Mouse (Mus musculus) macrophage (primary cell): ENCODE data around the gene Zglp1. TPM values are rescaled to one million over a fixed set of nuclear protein-coding genes. Genes with fewer than 3 reads are reported as not detected.

Experiments
- H3K27ac ChIP-seq: fragments of 350-480 bp; formaldehyde crosslinking; 2 replicates; pipeline ENCODE4 v1.9.0; 2021
- H3K36me3 ChIP-seq: fragments of 350-480 bp; formaldehyde crosslinking; 2 replicates; pipeline ENCODE4 v1.9.0; 2021; ENCODE audit errors: inconsistent target
- H3K4me3 ChIP-seq: fragments of 350-480 bp; formaldehyde crosslinking; 2 replicates; pipeline ENCODE4 v1.9.0; 2021; ENCODE audit errors: inconsistent target
- H3K79me2 ChIP-seq: fragments of 350-480 bp; formaldehyde crosslinking; 2 replicates; pipeline ENCODE4 v1.9.0; 2021; ENCODE audit errors: inconsistent target
- WGBS: methylation state at CpG from one replicate; pipeline ENCODE4 v1.1.7; 2026; ENCODE audit warnings: inconsistent platforms; ENCODE audit not compliant: missing documents; 5-methylcytosine and 5-hydroxymethylcytosine counted together
- polyA plus RNA-seq: library from polyadenylated mRNA; stranded (reverse); fragments of 250-400 nt; gene quantifications from 3 replicates; pipeline ENCODE4 v1.2.4, GENCODE M21; 2018; ENCODE audit warnings: inconsistent platforms

Gene Zglp1
- polyA plus RNA-seq, 1 experiment from 2014 or later: not detected

- WGBS: 17% methylated on average over 26 of the region's 31 CpGs
- H3K36me3 ChIP-seq: no peaks in the 10 kb centered on the region
- H3K4me3 ChIP-seq: no peak overlapping the region
- H3K27ac ChIP-seq: no peak overlapping the region
- H3K79me2 ChIP-seq: no peaks in the 10 kb centered on the region
Measured at GRCm38 (mm10) chr9:21037481-21037891, 29.4 kb downstream of the Zglp1 start.

GRCm38 (mm10) chr9:21036666-21037065, 30.2 kb downstream of the Zglp1 start:
- no peaks in the 10 kb centered on the region for H3K36me3 ChIP-seq
- WGBS: 9% methylated on average over 15 of the region's 22 CpGs
- H3K27ac ChIP-seq: no peak overlapping the region
- H3K4me3 ChIP-seq: no peak overlapping the region
- H3K79me2 ChIP-seq: no peaks in the 10 kb centered on the region

- 13% methylated on average over 19 of the region's 20 CpGs for WGBS
- H3K79me2 ChIP-seq: no peaks in the 10 kb centered on the region
- no peaks in the 10 kb centered on the region for H3K36me3 ChIP-seq
- no peak overlapping the region for H3K27ac ChIP-seq
- H3K4me3 ChIP-seq: no peak overlapping the region
Measured at GRCm38 (mm10) chr9:21036161-21036560, 30.7 kb downstream of the Zglp1 start.

GRCm38 (mm10) chr9:21035586-21035985, 31.3 kb downstream of the Zglp1 start:
- Histone ChIP-seq H3K27ac (no peak overlapping the region), H3K4me3 (no peak overlapping the region), H3K36me3 (no peaks in the 10 kb centered on the region), H3K79me2 (no peaks in the 10 kb centered on the region)
- 46% methylated on average over 7 of the region's 9 CpGs for WGBS

- H3K4me3 ChIP-seq: no peak overlapping the region
- 14% methylated on average over 17 of the region's 17 CpGs for WGBS
- H3K36me3 ChIP-seq: no peaks in the 10 kb centered on the region
- H3K79me2 ChIP-seq: no peaks in the 10 kb centered on the region
- no peak overlapping the region for H3K27ac ChIP-seq
Measured at GRCm38 (mm10) chr9:21034481-21035085, 32.3 kb downstream of the Zglp1 start.

- no peak overlapping the region for H3K27ac ChIP-seq
- peaks cover 3% of the 10 kb centered on the region; the same call in 1 of the 2 replicates for H3K36me3 ChIP-seq
- H3K4me3 ChIP-seq: peak overlapping the region; percentile 23
- under 1% methylated on average over 34 of the region's 34 CpGs for WGBS
- H3K79me2 ChIP-seq: no peaks in the 10 kb centered on the region
Measured at GRCm38 (mm10) chr9:21033136-21033535, 33.8 kb downstream of the Zglp1 start.

GRCm38 (mm10) chr9:21032491-21032890, 34.4 kb downstream of the Zglp1 start:
- Histone ChIP-seq H3K36me3 (peaks cover 9% of the 10 kb centered on the region; the same call in 1 of the 2 replicates), H3K4me3 (no peak overlapping the region), H3K79me2 (no peaks in the 10 kb centered on the region), H3K27ac (no peak overlapping the region)
- WGBS: 3% methylated on average over 7 of the region's 7 CpGs

- Histone ChIP-seq H3K36me3 (peaks cover 15% of the 10 kb centered on the region; the same call in 1 of the 2 replicates), H3K79me2 (no peaks in the 10 kb centered on the region)
- under 1% methylated on average over 34 of the region's 35 CpGs for WGBS
Measured at GRCm38 (mm10) chr9:21031896-21032351, 35.0 kb downstream of the Zglp1 start, which contains the start of gene Icam5. TSS of gene Icam5 (plus strand) at chr9:21032073.

GRCm38 (mm10) chr9:21031251-21031895, 35.5 kb downstream of the Zglp1 start:
- under 1% methylated on average over 27 of the region's 36 CpGs for WGBS
- Histone ChIP-seq H3K4me3 (peak overlapping the region; percentile 56), H3K79me2 (no peaks in the 10 kb centered on the region), H3K27ac (peak overlapping the region; percentile 41), H3K36me3 (peaks cover 20% of the 10 kb centered on the region)

More at GRCm38 (mm10) chr9:21031896-21032351, 35.0 kb downstream of the Zglp1 start, which contains the start of gene Icam5:
- H3K27ac ChIP-seq: peak within 1 kb of the TSS; percentile 41
- peak within 1 kb of the TSS; percentile 56 for H3K4me3 ChIP-seq

GRCm38 (mm10) chr9:21030781-21031250, 36.1 kb downstream of the Zglp1 start:
- H3K79me2 ChIP-seq: no peaks in the 10 kb centered on the region
- H3K27ac ChIP-seq: peak overlapping the region; percentile 41
- peak overlapping the region; percentile 56 for H3K4me3 ChIP-seq
- H3K36me3 ChIP-seq: peaks cover 26% of the 10 kb centered on the region
- 3% methylated on average over 13 of the region's 13 CpGs for WGBS

GRCm38 (mm10) chr9:21030055-21030600, 36.8 kb downstream of the Zglp1 start:
- Histone ChIP-seq H3K4me3 (peak overlapping the region; percentile 56), H3K36me3 (peaks cover 33% of the 10 kb centered on the region), H3K79me2 (no peaks in the 10 kb centered on the region), H3K27ac (peak overlapping the region; percentile 5; the same call in 1 of the 2 replicates)
- WGBS: 15% methylated on average over 22 of the region's 22 CpGs

- peak within 1 kb of the TSS; percentile 5; the same call in 1 of the 2 replicates for H3K27ac ChIP-seq
- peak within 1 kb of the TSS; percentile 56; the same call in 1 of the 2 replicates for H3K4me3 ChIP-seq
- WGBS: 7% methylated on average over 36 of the region's 37 CpGs
- H3K79me2 ChIP-seq: no peaks in the 10 kb centered on the region
- H3K36me3 ChIP-seq: peaks cover 40% of the 10 kb centered on the region
Measured at GRCm38 (mm10) chr9:21029291-21030054, 37.4 kb downstream of the Zglp1 start, which contains the start of gene Icam4. TSS of gene Icam4 (plus strand) at chr9:21029373.

- H3K79me2 ChIP-seq: peaks cover 7% of the 10 kb centered on the region; the same call in 1 of the 2 replicates
- no peak overlapping the region for H3K27ac ChIP-seq
- WGBS: 88% methylated on average over 6 of the region's 6 CpGs
- peaks cover 47% of the 10 kb centered on the region for H3K36me3 ChIP-seq
- H3K4me3 ChIP-seq: no peak overlapping the region
Measured at GRCm38 (mm10) chr9:21028560-21029110, 38.3 kb downstream of the Zglp1 start.

- Histone ChIP-seq H3K4me3 (no peak overlapping the region), H3K36me3 (peaks cover 50% of the 10 kb centered on the region), H3K79me2 (peaks cover 12% of the 10 kb centered on the region; the same call in 1 of the 2 replicates), H3K27ac (no peak overlapping the region)
- WGBS: 89% methylated on average over 8 of the region's 8 CpGs
Measured at GRCm38 (mm10) chr9:21027774-21028290, 39.1 kb downstream of the Zglp1 start.
